24 mouse cellular contexts compared by ENCODE assay signal in genomic region chr13:97481259-97481658, GRCm38 (mm10).
DNase-seq lines count a peak whose midpoint lies in the region; ATAC-seq and TF ChIP-seq lines count a peak whose summit lies in the region.
"Had no signal": no experiment of that assay in that cellular context is flagged by ENCODE, and none has a peak within 500 bp of the region (broad histone marks: within the 10 kb centered on the region; RNA-seq: fewer than 3 reads in every experiment).

No protein-coding gene starts in this region.

- no peak overlapping the region for H3K4me3 ChIP-seq in ES-Bruce4 (ENCODE audit: low read depth, low read length)
- H3K4me3 ChIP-seq in intestine, embryonic 15.5 days (replicated peaks): no peak overlapping the region
- H3K4me3 ChIP-seq: embryonic facial prominence, embryonic 13.5 days; embryonic facial prominence, embryonic 15.5 days; erythroblast, embryonic 14.5 days; forebrain, embryonic 10.5 days; forebrain, embryonic 12.5 days had no signal

- peaks cover 1% of the 10 kb centered on the region for H3K4me1 ChIP-seq in ES-Bruce4 (ENCODE audit: control insufficient read depth, insufficient read depth, low read length)
- no peaks in the 10 kb centered on the region for H3K4me1 ChIP-seq in intestine, embryonic 15.5 days (replicated peaks)
- H3K4me1 ChIP-seq: forebrain, embryonic 12.5 days had no signal

- no peak for ATAC-seq in intestine, embryonic 15.5 days
- ATAC-seq: activated CD4-positive, CD25-positive, alpha-beta regulatory T cell, adult 4 months; forebrain, embryonic 14.5 days; forebrain, embryonic 16.5 days; Patski had no signal

- DNase-seq in R1 (ENCODE audit: low read depth, low spot score): peak; percentile 59
- DNase-seq in thymus, postnatal 36 days: no peak
- no peak for DNase-seq in cerebellum, adult 8-10 months
- DNase-seq: adrenal gland, adult 8-10 months; adrenal gland, postnatal 14 days; adrenal gland, postnatal 36 days; cerebellum, adult 11-12 months; cerebellum, adult 2 months; cerebellum, adult 9-11 months; cerebellum, postnatal 14 days; cerebellum, postnatal 36 days; embryo, embryonic 11 days had no signal

- WGBS in intestine, embryonic 15.5 days: 95% methylated on average over 2 of the region's 2 CpGs

- peak overlapping the region; percentile 18; the same call in 1 of the 2 replicates for H3K27ac ChIP-seq in ES-Bruce4 (ENCODE audit: insufficient read depth, low read length)
- H3K27ac ChIP-seq in intestine, embryonic 15.5 days: no peak overlapping the region
- H3K27ac ChIP-seq: embryonic facial prominence, embryonic 13.5 days; embryonic facial prominence, embryonic 15.5 days; forebrain, embryonic 10.5 days; forebrain, embryonic 12.5 days had no signal

- no peak for TF ChIP-seq POLR2A in ES-Bruce4 (IDR thresholded peaks at IDR 0.05; ENCODE audit: insufficient read depth, low read length)

- no peaks in the 10 kb centered on the region for H3K9me3 ChIP-seq in ES-Bruce4 (replicated peaks; ENCODE audit: control insufficient read depth, insufficient read depth, low read length, poor library complexity, severe bottlenecking)
- no peaks in the 10 kb centered on the region for H3K9me3 ChIP-seq in intestine, embryonic 15.5 days
- H3K9me3 ChIP-seq: embryonic facial prominence, embryonic 13.5 days; embryonic facial prominence, embryonic 15.5 days; forebrain, embryonic 10.5 days; forebrain, embryonic 12.5 days; G1E had no signal

- no peak overlapping the region for H3K9ac ChIP-seq in ES-Bruce4 (ENCODE audit: low read depth, poor library complexity, severe bottlenecking)
- no peak overlapping the region for H3K9ac ChIP-seq in intestine, embryonic 15.5 days
- H3K9ac ChIP-seq: embryonic facial prominence, embryonic 13.5 days; embryonic facial prominence, embryonic 15.5 days; forebrain, embryonic 12.5 days had no signal

- peaks cover 41% of the 10 kb centered on the region for H3K36me3 ChIP-seq in ES-Bruce4 (ENCODE audit: control insufficient read depth, insufficient read depth, low read length, poor library complexity, severe bottlenecking)
- no peaks in the 10 kb centered on the region for H3K36me3 ChIP-seq in intestine, embryonic 15.5 days
- H3K36me3 ChIP-seq: embryonic facial prominence, embryonic 13.5 days; embryonic facial prominence, embryonic 15.5 days; forebrain, embryonic 10.5 days; forebrain, embryonic 12.5 days; G1E had no signal

- no peak for TF ChIP-seq CTCF in ES-Bruce4 (IDR thresholded peaks at IDR 0.05; ENCODE audit: low read depth, low read length)

- TF ChIP-seq EP300 in ES-Bruce4 (IDR thresholded peaks at IDR 0.05; ENCODE audit: insufficient read depth, low read depth, low read length): no peak

- H3K4me2 ChIP-seq in intestine, embryonic 15.5 days (replicated peaks): no peak overlapping the region
- H3K4me2 ChIP-seq: embryonic facial prominence, embryonic 13.5 days; embryonic facial prominence, embryonic 15.5 days; forebrain, embryonic 12.5 days had no signal

- H3K27me3 ChIP-seq in ES-Bruce4 (ENCODE audit: control insufficient read depth, insufficient read depth, low read length, poor library complexity, severe bottlenecking): no peaks in the 10 kb centered on the region
- H3K27me3 ChIP-seq in intestine, embryonic 15.5 days (replicated peaks): no peaks in the 10 kb centered on the region
- H3K27me3 ChIP-seq: embryonic facial prominence, embryonic 13.5 days; embryonic facial prominence, embryonic 15.5 days; forebrain, embryonic 12.5 days; Patski had no signal
